In genomic region chr4:13460296-13461024, GRCm38 (mm10) we compare ENCODE assay signal across 20 mouse cellular contexts.
DNase-seq lines count a peak whose midpoint lies in the region; ATAC-seq lines count a peak whose summit lies in the region.
"Had no signal": no experiment of that assay in that cellular context is flagged by ENCODE, and none has a peak within 500 bp of the region (broad histone marks: within the 10 kb centered on the region; RNA-seq: fewer than 3 reads in every experiment).

No protein-coding gene starts in this region.

- ATAC-seq in midbrain, embryonic 13.5 days, result peak; percentile 66; the same call in 1 of the 2 replicates
- no peak for ATAC-seq in midbrain, embryonic 11.5 days (ENCODE audit: low FRiP score)
- ATAC-seq in forebrain, embryonic 15.5 days (replicated peaks), result 0 out of 2 replicates have a peak, but pooled peaks have one; percentile 19
- peak; percentile 51; the same call in 1 of the 2 replicates for ATAC-seq in midbrain, embryonic 16.5 days
- no peak for ATAC-seq in frontal cortex, adult (ENCODE audit: low TSS enrichment)
- ATAC-seq: intestine, embryonic 15.5 days had no signal

- no peak for DNase-seq in midbrain, embryonic 11.5 days (ENCODE audit: low spot score, missing footprints)
- no peak for DNase-seq in cerebellum, adult 9-10 months
- no peak for DNase-seq in gastrocnemius, adult 18-20 months (ENCODE audit: low spot score)
- DNase-seq: cerebellum, adult 2 months; gastrocnemius, postnatal 10 days; heart, adult 18-20 months; heart, postnatal 4 days; layer of hippocampus, postnatal 36 days; liver, embryonic 13.5 days; lung, postnatal 36 days; right cerebral cortex, postnatal 4 days; thymus, adult 2 months had no signal

- H3K9me3 ChIP-seq in midbrain, embryonic 13.5 days, result no peaks in the 10 kb centered on the region
- H3K9me3 ChIP-seq in midbrain, embryonic 11.5 days (ENCODE audit: control insufficient read depth, low read length), result no peaks in the 10 kb centered on the region
- H3K9me3 ChIP-seq in forebrain, embryonic 15.5 days, result no peaks in the 10 kb centered on the region
- no peaks in the 10 kb centered on the region for H3K9me3 ChIP-seq in midbrain, embryonic 16.5 days (replicated peaks; ENCODE audit: control insufficient read depth, low read length, poor library complexity, severe bottlenecking)
- H3K9me3 ChIP-seq: heart, embryonic 15.5 days; intestine, embryonic 15.5 days; limb, embryonic 13.5 days; liver, embryonic 13.5 days had no signal

- no peak overlapping the region for H3K4me3 ChIP-seq in midbrain, embryonic 13.5 days (replicated peaks)
- no peak overlapping the region for H3K4me3 ChIP-seq in midbrain, embryonic 11.5 days (ENCODE audit: low read depth, low read length)
- H3K4me3 ChIP-seq in forebrain, embryonic 15.5 days, result no peak overlapping the region
- no peak overlapping the region for H3K4me3 ChIP-seq in midbrain, embryonic 16.5 days (ENCODE audit: low read depth, low read length)
- H3K4me3 ChIP-seq: heart, embryonic 15.5 days; intestine, embryonic 15.5 days; limb, embryonic 13.5 days; liver, embryonic 13.5 days had no signal

- H3K27ac ChIP-seq in midbrain, embryonic 13.5 days, result peak overlapping the region; percentile 48
- H3K27ac ChIP-seq in midbrain, embryonic 11.5 days (ENCODE audit: low read depth, low read length), result no peak overlapping the region
- H3K27ac ChIP-seq in forebrain, embryonic 15.5 days (replicated peaks), result peak overlapping the region; percentile 31; the same call in 1 of the 2 replicates
- no peak overlapping the region for H3K27ac ChIP-seq in midbrain, embryonic 16.5 days (ENCODE audit: low read length)
- H3K27ac ChIP-seq: heart, embryonic 15.5 days; intestine, embryonic 15.5 days; limb, embryonic 13.5 days; liver, embryonic 13.5 days had no signal

- no peak overlapping the region for H3K4me2 ChIP-seq in midbrain, embryonic 13.5 days (replicated peaks)
- H3K4me2 ChIP-seq in midbrain, embryonic 11.5 days, result no peak overlapping the region
- H3K4me2 ChIP-seq in forebrain, embryonic 15.5 days (replicated peaks), result no peak overlapping the region
- H3K4me2 ChIP-seq in midbrain, embryonic 16.5 days (ENCODE audit: low read length), result no peak overlapping the region
- H3K4me2 ChIP-seq: heart, embryonic 15.5 days; intestine, embryonic 15.5 days; limb, embryonic 13.5 days; liver, embryonic 13.5 days; lung, embryonic 14.5 days had no signal

- no peaks in the 10 kb centered on the region for H3K27me3 ChIP-seq in midbrain, embryonic 13.5 days
- no peaks in the 10 kb centered on the region for H3K27me3 ChIP-seq in midbrain, embryonic 11.5 days (ENCODE audit: control insufficient read depth, insufficient read depth, low read length)
- H3K27me3 ChIP-seq in forebrain, embryonic 15.5 days, result no peaks in the 10 kb centered on the region
- H3K27me3 ChIP-seq in midbrain, embryonic 16.5 days (ENCODE audit: control insufficient read depth, insufficient read depth, low read depth, low read length), result no peaks in the 10 kb centered on the region
- H3K27me3 ChIP-seq: heart, embryonic 15.5 days; intestine, embryonic 15.5 days; limb, embryonic 13.5 days; liver, embryonic 13.5 days had no signal

- H3K36me3 ChIP-seq in midbrain, embryonic 13.5 days, result no peaks in the 10 kb centered on the region
- no peaks in the 10 kb centered on the region for H3K36me3 ChIP-seq in midbrain, embryonic 11.5 days (ENCODE audit: control insufficient read depth, insufficient read depth, low read length)
- no peaks in the 10 kb centered on the region for H3K36me3 ChIP-seq in forebrain, embryonic 15.5 days
- no peaks in the 10 kb centered on the region for H3K36me3 ChIP-seq in midbrain, embryonic 16.5 days (ENCODE audit: control insufficient read depth, insufficient read depth, low read length)
- H3K36me3 ChIP-seq: heart, embryonic 15.5 days; intestine, embryonic 15.5 days; limb, embryonic 13.5 days; liver, embryonic 13.5 days had no signal

- H3K9ac ChIP-seq in midbrain, embryonic 13.5 days (replicated peaks), result no peak overlapping the region
- no peak overlapping the region for H3K9ac ChIP-seq in midbrain, embryonic 11.5 days (ENCODE audit: low read length)
- no peak overlapping the region for H3K9ac ChIP-seq in forebrain, embryonic 15.5 days (replicated peaks)
- no peak overlapping the region for H3K9ac ChIP-seq in midbrain, embryonic 16.5 days (ENCODE audit: low read depth, low read length)
- H3K9ac ChIP-seq: heart, embryonic 15.5 days; intestine, embryonic 15.5 days; limb, embryonic 13.5 days; liver, embryonic 13.5 days; lung, embryonic 14.5 days had no signal

- peaks cover 24% of the 10 kb centered on the region for H3K4me1 ChIP-seq in midbrain, embryonic 13.5 days (replicated peaks)
- H3K4me1 ChIP-seq in midbrain, embryonic 11.5 days (ENCODE audit: control insufficient read depth, insufficient read depth, low read length), result no peaks in the 10 kb centered on the region
- peaks cover 15% of the 10 kb centered on the region for H3K4me1 ChIP-seq in forebrain, embryonic 15.5 days
- H3K4me1 ChIP-seq in midbrain, embryonic 16.5 days (ENCODE audit: control insufficient read depth, insufficient read depth, low read length), result peaks cover 6% of the 10 kb centered on the region; the same call in 1 of the 2 replicates
- H3K4me1 ChIP-seq: heart, embryonic 15.5 days; intestine, embryonic 15.5 days; liver, embryonic 13.5 days had no signal

- 53% methylated on average over 6 of the region's 6 CpGs for WGBS in midbrain, embryonic 13.5 days
- whole genome bisulfite sequencing in midbrain, embryonic 11.5 days, result 81% methylated on average over 6 of the region's 6 CpGs
- 39% methylated on average over 6 of the region's 6 CpGs for WGBS in forebrain, embryonic 15.5 days
- 48% methylated on average over 6 of the region's 6 CpGs for WGBS in midbrain, embryonic 16.5 days

Comparison
In these comparisons a context has a peak if more than half of its experiments do, and no peak if none do; other contexts are left out.
1. ATAC-seq: peak in midbrain, embryonic 13.5 days (single experiment), forebrain, embryonic 15.5 days (single experiment) and midbrain, embryonic 16.5 days (single experiment); none in midbrain, embryonic 11.5 days (single experiment) and frontal cortex, adult (single experiment).
2. H3K27ac ChIP-seq: peak in midbrain, embryonic 13.5 days (single experiment) and forebrain, embryonic 15.5 days (single experiment); none in midbrain, embryonic 11.5 days (single experiment) and midbrain, embryonic 16.5 days (single experiment).